Mouse (Mus musculus) heart, embryonic 16.5 days (tissue): ENCODE data around the gene Ssbp3. TPM values are rescaled to one million over a fixed set of nuclear protein-coding genes. Genes with fewer than 3 reads are reported as not detected.

Experiments used
- ATAC-seq: fragments of 200-750 bp; cut with Nextera tagmentation; replicated peaks from 2 replicates; pipeline ENCODE4 v1.8.0; 2017; ENCODE audit warnings: moderate number of reproducible peaks; ENCODE audit not compliant: insufficient read depth, low FRiP score; ENCODE audit errors: extremely low read depth
- H3K27ac ChIP-seq: fragments of 300-500 bp; sonication (generic); 2 replicates; pipeline ENCODE4 v1.5.1; 2014; ENCODE audit warnings: mild to moderate bottlenecking, low read length, control low read depth, moderate library complexity
- H3K27me3 ChIP-seq: fragments of 300-500 bp; sonication (generic); 2 replicates; pipeline ENCODE4 v1.6.1; 2014; ENCODE audit warnings: low read length, mixed read lengths; ENCODE audit not compliant: control insufficient read depth, insufficient read depth
- H3K36me3 ChIP-seq: fragments of 300-500 bp; sonication (generic); 2 replicates; pipeline ENCODE4 v1.6.1; 2014; ENCODE audit not compliant: control insufficient read depth, insufficient read depth
- H3K4me1 ChIP-seq: fragments of 300-500 bp; sonication (generic); 2 replicates; pipeline ENCODE4 v1.6.1; 2014; ENCODE audit warnings: low read length, mixed read lengths; ENCODE audit not compliant: control insufficient read depth, insufficient read depth
- H3K4me2 ChIP-seq: fragments of 300-500 bp; sonication (generic); 2 replicates; pipeline ENCODE4 v1.6.1; 2014; ENCODE audit warnings: low read depth, mild to moderate bottlenecking, control low read depth, low read length
- H3K4me3 ChIP-seq: fragments of 300-500 bp; sonication (generic); 2 replicates; pipeline ENCODE4 v1.5.1; 2014; ENCODE audit warnings: mild to moderate bottlenecking, control low read depth, low read length
- H3K9ac ChIP-seq: fragments of 300-500 bp; sonication (generic); 2 replicates; pipeline ENCODE4 v1.6.1; 2014; ENCODE audit warnings: low read length, control low read depth
- H3K9me3 ChIP-seq: fragments of 300-500 bp; sonication (generic); replicated peaks from 2 replicates; pipeline ENCODE4 v1.6.1; 2016; ENCODE audit warnings: low read length; ENCODE audit not compliant: control insufficient read depth
- WGBS: fragments of 180-500 bp; shearing (Covaris S2); extraction: QIAGEN DNeasy Blood & Tissue Kit; methylation state at CpG from one replicate; pipeline ENCODE4 v1.1.7; 2014; 5-methylcytosine and 5-hydroxymethylcytosine counted together
- polyA plus RNA-seq: library from polyadenylated mRNA; unstranded; fragments of >200 nt; fragmentation: Nextera tagmentation; extraction: Ambion mirVana; gene quantifications from 2 replicates; pipeline ENCODE4 v1.2.1, GENCODE M21; 2015

The Ssbp3 gene
- polyA plus RNA-seq, 1 experiment from 2014 or later: 52.9 TPM

DNA sequence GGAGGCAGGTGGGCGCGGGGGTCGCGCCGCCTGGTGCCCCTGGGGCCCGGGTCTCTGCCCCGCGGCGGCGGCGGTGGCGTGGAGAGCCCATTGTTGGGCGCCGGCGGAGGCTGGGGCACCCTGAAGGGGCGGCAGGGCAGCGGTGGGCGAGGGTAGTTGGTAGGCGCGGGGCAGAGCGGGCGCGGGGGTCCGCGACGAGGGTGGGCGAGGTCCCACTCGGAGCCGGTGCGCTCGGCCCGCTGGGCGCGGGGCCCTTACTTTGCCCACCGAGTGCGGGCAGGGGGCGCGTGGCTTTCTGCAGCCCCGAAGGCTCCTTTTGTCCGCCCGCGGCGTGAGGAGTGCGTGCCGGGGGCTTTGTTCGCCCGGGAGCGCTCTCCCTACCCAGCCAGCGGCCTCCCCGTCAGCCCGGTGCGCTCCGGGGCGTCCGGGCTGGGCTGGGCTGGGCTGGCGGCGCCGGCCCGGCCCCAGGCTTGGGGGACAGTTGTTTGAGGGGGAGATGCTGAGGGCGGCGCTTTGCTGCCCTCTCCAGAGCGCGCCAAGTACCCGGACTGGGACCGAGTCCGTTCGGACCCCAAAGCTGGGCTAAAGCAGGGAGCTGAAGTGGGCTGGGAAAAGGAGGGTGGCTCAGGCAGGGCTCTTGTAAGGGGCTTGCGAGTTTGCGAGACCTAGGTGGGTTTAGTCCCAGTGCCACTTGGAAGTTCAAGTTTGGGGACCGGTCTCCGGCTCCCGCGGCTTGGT is 1.6 kb downstream of the Ssbp3 start:
- H3K9ac ChIP-seq: peak overlapping the region; percentile 99
- no peaks in the 10 kb centered on the region for H3K27me3 ChIP-seq
- H3K4me1 ChIP-seq: peaks cover 52% of the 10 kb centered on the region
- peak overlapping the region; percentile 87 for H3K4me2 ChIP-seq
- H3K4me3 ChIP-seq: peak overlapping the region; percentile 95
- no peak for ATAC-seq
- under 1% methylated on average over 60 of the region's 73 CpGs for WGBS
- peaks cover 18% of the 10 kb centered on the region for H3K36me3 ChIP-seq
- H3K27ac ChIP-seq: peak overlapping the region; percentile 87
- no peaks in the 10 kb centered on the region for H3K9me3 ChIP-seq

DNA sequence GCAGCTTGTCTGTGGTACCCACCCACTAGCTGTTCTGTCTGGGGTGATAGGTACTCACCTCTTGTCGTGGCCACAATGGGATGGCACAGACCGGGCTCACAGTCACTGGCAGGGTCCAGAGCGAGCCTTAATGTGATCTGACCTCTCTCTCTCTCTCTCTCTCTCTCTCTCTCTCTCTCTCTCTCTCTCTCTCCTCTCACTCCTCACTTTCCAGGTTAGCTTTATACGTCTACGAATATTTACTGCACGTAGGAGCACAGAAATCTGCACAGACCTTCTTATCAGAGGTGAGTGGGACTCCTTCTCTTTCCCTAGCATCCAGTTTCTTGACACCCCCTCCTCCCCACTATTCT is 2.2 kb downstream of the Ssbp3 start:
- 7% methylated on average over 5 of the region's 6 CpGs for WGBS
- H3K27me3 ChIP-seq: no peaks in the 10 kb centered on the region
- peaks cover 47% of the 10 kb centered on the region for H3K4me1 ChIP-seq

DNA sequence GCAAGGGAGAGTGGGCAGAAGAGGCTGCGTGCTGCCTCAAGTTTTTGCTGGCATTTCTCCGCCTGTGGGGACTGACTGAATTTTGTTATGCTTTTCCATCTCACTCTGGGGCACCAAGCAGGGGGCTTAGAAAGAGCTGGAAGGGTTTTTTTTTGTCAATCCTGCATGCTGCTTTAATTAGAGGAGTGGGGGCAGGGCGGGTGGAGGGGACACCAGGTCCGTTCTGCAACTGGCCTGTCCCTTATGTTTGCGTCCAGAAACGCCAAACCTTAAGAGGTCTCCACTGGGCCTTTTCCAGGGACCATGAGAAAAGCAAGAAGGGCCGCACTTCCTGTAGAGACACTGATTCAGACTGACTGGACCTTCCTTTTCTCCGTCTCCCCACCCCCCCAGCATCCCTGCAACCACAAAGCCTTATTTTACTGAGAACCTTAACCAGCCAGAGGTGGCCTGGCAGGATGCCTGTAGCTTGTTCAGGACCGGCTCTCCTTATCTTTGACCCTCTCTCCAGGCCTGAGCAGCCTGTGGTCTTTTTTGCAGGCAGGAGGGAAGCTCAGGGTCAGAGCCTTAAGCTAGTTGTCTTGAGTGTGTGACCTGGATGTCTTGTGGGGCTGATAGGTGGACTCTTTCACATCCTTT is 3.0 kb downstream of the Ssbp3 start:
- Histone ChIP-seq H3K4me3 (peak overlapping the region; percentile 95), H3K4me1 (peaks cover 39% of the 10 kb centered on the region), H3K27me3 (no peaks in the 10 kb centered on the region), H3K9ac (peak overlapping the region; percentile 46), H3K27ac (no peak overlapping the region; the same call in 1 of the 2 replicates), H3K4me2 (peak overlapping the region; percentile 87), H3K36me3 (peaks cover 25% of the 10 kb centered on the region), H3K9me3 (no peaks in the 10 kb centered on the region)
- 27% methylated on average over 9 of the region's 9 CpGs for WGBS
- ATAC-seq: no peak

More for the DNA sequence above, 2.2 kb downstream of the Ssbp3 start:
- Histone ChIP-seq H3K36me3 (peaks cover 23% of the 10 kb centered on the region), H3K9ac (peak overlapping the region; percentile 99), H3K4me3 (peak overlapping the region; percentile 95), H3K27ac (no peak overlapping the region), H3K9me3 (no peaks in the 10 kb centered on the region), H3K4me2 (peak overlapping the region; percentile 87)
- no peak for ATAC-seq

DNA sequence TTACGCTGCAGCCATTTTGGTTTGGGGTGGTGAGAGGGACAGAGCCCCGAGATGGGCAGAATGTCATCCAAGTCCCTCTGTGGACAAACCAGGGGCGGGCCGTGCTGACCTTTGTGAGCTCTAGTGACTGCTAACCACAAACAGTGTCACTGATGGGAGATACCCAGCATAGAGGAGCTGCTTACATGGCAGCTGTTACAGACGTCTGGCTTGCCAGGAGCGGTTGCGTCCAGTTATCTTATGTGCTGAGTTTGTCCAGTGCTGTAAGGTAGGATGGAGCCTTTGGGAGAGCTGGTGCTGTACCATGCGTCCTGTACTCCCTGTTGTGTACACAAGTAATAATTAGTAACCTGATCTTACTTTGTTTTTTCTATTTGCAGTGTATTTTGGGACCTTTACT is 4.8 kb downstream of the Ssbp3 start:
- WGBS: 64% methylated on average over 8 of the region's 8 CpGs
- Histone ChIP-seq H3K9me3 (no peaks in the 10 kb centered on the region), H3K27ac (no peak overlapping the region), H3K9ac (no peak overlapping the region), H3K27me3 (no peaks in the 10 kb centered on the region), H3K36me3 (peaks cover 31% of the 10 kb centered on the region), H3K4me2 (no peak overlapping the region), H3K4me3 (no peak overlapping the region), H3K4me1 (peaks cover 26% of the 10 kb centered on the region)
- no peak for ATAC-seq

DNA sequence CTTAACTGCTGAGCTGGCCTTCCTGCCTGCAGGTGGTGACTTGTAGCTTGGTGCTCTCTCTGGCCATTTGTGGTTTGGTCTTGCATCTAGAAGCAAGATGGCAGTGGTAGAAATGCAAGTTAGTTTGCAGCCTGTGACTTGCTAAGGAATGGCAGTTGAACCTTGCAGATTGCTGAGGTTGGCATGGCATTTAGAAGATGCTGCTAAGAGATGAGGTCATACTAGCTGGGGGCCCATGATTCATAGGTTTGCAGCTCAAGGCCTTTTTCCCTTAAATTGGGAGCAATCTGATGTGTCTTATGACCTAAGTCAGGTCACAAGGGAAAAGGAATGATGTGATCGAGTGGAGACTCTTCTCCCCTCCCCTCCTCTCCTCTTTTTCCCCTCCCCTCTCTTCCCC is 7.8 kb downstream of the Ssbp3 start:
- Histone ChIP-seq H3K36me3 (peaks cover 35% of the 10 kb centered on the region), H3K4me3 (no peak overlapping the region), H3K9me3 (no peaks in the 10 kb centered on the region), H3K4me1 (peaks cover 37% of the 10 kb centered on the region), H3K27ac (no peak overlapping the region), H3K4me2 (no peak overlapping the region), H3K27me3 (no peaks in the 10 kb centered on the region), H3K9ac (no peak overlapping the region)
- ATAC-seq: no peak
- 52% methylated on average over 1 of the region's 1 CpGs for WGBS

DNA sequence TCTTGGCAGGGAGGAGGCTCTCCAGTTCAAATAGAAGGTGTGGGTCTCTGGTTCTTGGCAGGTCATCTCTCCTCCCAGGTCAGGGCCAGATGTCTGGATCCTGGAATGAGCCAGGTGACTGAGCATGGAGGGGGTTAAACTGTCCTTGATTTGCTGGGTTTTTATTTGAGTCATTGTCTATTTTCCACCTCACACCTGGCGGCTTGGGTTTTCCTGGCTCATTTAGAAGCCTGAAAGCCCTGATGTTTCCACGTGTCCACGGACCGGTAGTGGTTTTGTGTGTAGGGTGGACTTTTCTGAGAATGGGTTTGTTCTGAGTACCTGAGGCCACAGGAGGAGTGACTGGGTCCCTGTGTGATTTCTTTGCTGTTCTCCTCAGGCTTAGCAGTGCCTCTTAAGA is 9.6 kb downstream of the Ssbp3 start:
- Histone ChIP-seq H3K27ac (no peak overlapping the region), H3K4me3 (no peak overlapping the region), H3K9ac (no peak overlapping the region), H3K27me3 (no peaks in the 10 kb centered on the region), H3K9me3 (no peaks in the 10 kb centered on the region), H3K36me3 (peaks cover 40% of the 10 kb centered on the region), H3K4me2 (no peak overlapping the region), H3K4me1 (peaks cover 21% of the 10 kb centered on the region)
- 88% methylated on average over 4 of the region's 4 CpGs for WGBS
- ATAC-seq: no peak

DNA sequence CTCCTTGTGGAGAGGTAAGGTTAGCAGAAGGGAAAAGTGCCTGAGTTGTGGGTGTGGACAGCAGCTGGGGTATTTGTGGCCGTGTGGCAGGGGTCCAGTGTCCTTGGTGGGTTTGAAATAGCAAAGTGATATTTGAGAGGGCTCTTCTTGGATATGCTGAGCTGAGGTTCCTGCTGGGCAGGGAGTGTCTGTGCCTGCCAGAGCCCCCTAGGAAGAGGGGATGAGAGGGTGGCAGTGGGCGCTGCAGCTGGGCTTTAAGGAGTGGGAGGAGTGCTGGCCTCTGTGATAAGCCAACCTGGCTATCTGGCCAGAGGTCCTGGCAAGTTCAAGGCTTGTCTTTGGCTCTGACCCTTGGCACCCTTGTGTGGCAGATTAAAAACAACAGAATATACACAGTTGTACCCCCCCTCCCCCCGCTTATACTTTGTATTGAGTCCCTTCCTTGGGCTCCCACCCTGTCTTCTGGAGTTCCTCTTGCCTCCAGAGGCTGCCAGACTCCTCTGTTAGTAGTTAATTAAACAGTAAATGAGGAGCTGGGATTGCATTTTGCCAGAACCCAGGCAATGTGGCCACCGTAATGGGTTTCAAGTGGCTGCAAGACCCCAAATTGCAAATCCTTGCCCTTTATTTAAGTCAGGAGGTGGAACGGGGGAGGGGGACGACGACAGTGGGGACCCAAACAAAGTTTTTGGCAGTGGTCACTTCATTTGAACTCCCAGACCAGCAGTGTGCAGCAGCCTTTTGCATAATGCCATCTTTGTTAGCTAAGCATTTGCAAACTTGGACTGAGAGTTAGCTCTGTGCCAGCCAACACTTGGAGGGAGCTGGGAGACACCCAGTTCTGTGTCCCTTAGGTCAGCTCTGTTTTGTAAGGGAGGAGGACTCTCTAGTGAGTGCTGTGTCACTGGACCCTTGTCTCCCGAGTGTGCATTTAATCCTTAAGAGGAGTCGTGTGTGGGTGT is 11.2 kb downstream of the Ssbp3 start:
- Histone ChIP-seq H3K27me3 (no peaks in the 10 kb centered on the region), H3K36me3 (peaks cover 27% of the 10 kb centered on the region), H3K4me1 (peaks cover 18% of the 10 kb centered on the region), H3K4me2 (no peak overlapping the region), H3K9ac (no peak overlapping the region), H3K27ac (no peak overlapping the region), H3K4me3 (no peak overlapping the region), H3K9me3 (no peaks in the 10 kb centered on the region)
- 65% methylated on average over 9 of the region's 9 CpGs for WGBS
- ATAC-seq: no peak

DNA sequence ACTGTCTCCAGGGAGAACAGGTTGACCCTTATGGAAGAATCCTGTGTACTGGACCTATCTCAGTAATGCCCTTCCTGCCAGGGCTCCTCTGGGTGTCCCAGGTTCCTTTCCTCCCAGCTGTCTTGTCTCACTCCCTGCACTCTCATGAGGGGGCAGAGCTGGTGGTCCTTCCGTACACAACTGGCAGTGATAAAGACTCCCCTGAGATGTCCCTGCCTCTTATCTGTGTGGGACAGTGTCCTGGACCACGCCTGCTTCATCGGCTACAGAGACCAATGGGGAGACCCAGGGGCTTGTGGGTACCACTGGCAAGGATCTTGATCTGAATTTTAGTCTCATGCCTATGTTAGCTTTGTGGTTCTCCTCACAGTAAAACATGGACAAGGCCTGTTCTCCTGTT is 12.4 kb downstream of the Ssbp3 start:
- no peak overlapping the region for H3K4me2 ChIP-seq
- WGBS: 57% methylated on average over 3 of the region's 3 CpGs
- H3K9ac ChIP-seq: no peak overlapping the region

More for the DNA sequence above, 12.4 kb downstream of the Ssbp3 start:
- H3K9me3 ChIP-seq: no peaks in the 10 kb centered on the region
- H3K4me3 ChIP-seq: no peak overlapping the region
- no peaks in the 10 kb centered on the region for H3K27me3 ChIP-seq
- H3K27ac ChIP-seq: no peak overlapping the region
- peaks cover 15% of the 10 kb centered on the region for H3K36me3 ChIP-seq
- H3K4me1 ChIP-seq: peaks cover 20% of the 10 kb centered on the region
- no peak for ATAC-seq
